Mouse (Mus musculus): Measurements from ENCODE around the gene Zfp622. TPM values are rescaled to one million over a fixed set of nuclear protein-coding genes. Genes with fewer than 3 reads are reported as not detected.

Gene Zfp622
- total RNA-seq (2021), result 10 to 100 TPM; 44.5 to 45.4 TPM
- long read RNA-seq, experiment 1, transcript Zfp622-201 (6 exons, 2,802 nt), result major isoform, 29 of 32 reads
- long read RNA-seq, experiment 1, partial matches to known transcripts, result 2 of 32 reads
- long read RNA-seq, experiment 1, other reads (novel, unspliced or antisense), result 0 of 32 reads
- long read RNA-seq, experiment 2, transcript Zfp622-201 (6 exons, 2,802 nt), result major isoform, 35 of 43 reads
- long read RNA-seq, experiment 2, partial matches to known transcripts, result 6 of 43 reads
- long read RNA-seq, experiment 2, other reads (novel, unspliced or antisense), result 0 of 43 reads

DNA sequence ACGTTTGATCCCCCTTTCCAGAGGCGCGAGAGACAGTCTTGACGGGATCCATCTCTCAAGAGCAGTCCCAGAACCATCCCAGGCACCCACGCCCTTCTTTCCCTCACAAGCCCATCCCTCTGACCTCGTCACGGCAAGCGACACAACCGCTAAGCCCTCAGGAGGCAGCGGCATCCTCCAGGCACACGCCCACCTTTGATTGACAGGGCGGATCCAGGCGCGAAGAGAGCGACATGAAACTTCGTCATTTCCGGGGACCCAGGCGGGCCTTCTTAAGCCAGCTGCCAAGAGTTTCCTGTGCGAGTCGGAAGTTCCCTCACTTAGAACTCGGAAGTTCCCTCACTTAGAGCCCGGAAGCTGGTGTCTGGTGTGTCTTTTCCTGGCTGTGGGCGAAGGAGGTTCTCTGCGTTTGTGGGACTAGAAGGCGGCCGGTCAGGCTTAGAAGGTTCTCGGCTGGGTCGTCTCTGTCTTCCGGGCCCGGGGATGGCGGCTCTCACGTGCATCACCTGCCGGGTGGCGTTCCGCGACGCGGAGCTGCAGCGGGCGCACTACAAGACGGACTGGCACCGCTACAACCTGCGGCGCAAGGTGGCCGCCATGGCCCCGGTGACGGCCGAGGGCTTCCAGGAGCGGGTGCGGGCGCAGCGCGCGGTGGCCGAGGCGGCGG is at the start of gene Zfp622:
Zfp622 (plus strand) TSS at position 300 of the 667 bp plus-strand sequence.
- DNase-seq (ENCODE audit: low spot score in 2 of 2), result peak; percentile 95 to 98
- TF ChIP-seq CTCF (conservative IDR thresholded peaks at IDR 0.05), result no peak
- Histone ChIP-seq H3K4me3 (peak within 1 kb of the TSS; percentile 80), H3K27ac (peak within 1 kb of the TSS; percentile 92)

DNA sequence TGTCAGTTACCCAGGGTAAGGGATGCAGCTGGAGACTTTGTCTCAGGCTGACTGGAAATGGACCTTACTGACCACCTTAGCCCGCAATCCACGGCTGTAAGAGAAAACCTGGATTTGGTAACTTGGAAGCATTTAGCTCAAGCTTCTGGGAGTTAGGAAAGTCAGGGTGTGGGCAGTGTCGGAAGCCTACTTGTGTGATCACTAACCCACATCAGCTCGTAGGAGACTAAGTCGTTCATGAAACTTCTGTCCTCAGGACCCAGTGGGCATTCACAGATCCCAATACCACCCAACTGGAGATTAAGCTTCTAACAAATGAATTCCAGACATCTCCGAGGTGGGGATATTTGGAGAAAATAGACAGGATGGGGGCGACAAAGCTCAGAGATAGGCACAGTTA is 49.8 kb upstream of the Zfp622 start:
- no peak for DNase-seq (ENCODE audit: low spot score in 2 of 2)
- TF ChIP-seq CTCF (conservative IDR thresholded peaks at IDR 0.05), result no peak

DNA sequence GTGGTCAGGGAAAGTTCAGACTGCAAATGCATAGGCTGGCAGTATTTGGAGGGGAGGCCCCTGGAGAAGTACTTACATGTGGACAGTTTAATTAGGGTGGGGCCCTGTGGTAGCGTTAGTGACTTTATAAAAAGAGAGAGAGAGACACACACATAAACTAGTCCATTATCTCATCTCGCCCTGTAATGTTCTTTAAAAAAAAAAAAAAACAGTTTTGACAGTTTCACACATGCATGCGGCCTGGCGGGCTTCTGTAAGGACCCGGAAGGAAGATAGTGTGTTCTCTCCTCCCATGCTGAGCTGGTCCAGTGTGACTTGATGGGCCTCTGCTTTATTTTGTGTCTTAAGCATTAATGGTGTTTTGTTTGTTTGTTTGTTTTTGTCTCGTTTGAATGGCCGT is 45.7 kb upstream of the Zfp622 start:
- Histone ChIP-seq H3K27ac (no peak overlapping the region), H3K4me3 (no peak overlapping the region)
- DNase-seq (ENCODE audit: low spot score in 2 of 2), result no peak
- no peak for TF ChIP-seq CTCF (conservative IDR thresholded peaks at IDR 0.05)

More for the DNA sequence above, 49.8 kb upstream of the Zfp622 start:
- Histone ChIP-seq H3K27ac (no peak overlapping the region), H3K4me3 (no peak overlapping the region)

DNA sequence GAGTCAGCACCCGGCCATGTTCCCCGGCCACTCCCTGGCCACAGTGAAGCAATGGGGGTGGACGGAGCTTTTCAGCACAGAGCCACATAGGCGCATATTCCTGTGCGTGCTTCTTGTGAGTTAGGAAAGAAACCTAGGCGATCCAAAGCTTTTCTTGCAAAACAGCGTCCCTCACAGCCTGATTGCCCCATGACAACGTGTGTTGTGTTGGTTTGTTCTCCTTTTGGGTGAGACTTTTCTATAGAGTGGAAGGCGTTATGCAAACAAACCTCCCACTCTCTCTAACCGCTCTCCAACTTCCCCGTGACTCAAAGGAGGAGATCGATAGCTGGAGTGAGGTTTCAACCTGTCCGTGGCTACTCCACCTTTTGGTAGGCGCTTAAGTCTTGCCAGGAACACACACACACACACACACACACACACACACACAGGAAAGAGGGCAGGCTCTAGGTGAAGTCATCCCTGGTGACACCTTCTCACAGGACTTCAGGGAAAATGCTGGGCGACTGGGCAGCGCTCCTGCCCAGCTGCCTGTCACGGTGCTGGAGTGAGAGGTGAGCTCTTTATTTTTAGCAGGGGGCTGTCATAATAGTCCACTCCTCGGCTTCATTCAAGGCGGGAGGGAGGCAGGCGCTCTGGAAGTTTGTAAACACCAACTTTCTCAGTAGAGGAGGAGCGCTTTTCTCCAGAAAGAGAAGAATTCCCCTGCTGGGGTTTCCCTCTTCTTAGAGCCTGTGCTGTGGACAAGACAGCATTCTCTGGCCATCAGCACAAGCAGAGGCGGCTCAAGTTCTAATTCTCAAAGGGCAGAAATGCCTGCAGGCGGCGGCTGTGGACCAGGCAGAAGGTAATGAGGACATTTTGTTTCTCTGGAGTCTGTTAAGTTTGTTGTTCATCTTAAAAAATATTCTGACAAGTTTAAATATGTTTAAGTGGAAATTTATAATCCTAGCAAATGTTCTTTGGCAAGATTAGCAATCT is 43.5 kb upstream of the Zfp622 start:
- DNase-seq (ENCODE audit: low spot score in 2 of 2), result no peak
- TF ChIP-seq CTCF (conservative IDR thresholded peaks at IDR 0.05), result no peak
- Histone ChIP-seq H3K27ac (no peak overlapping the region), H3K4me3 (no peak overlapping the region)

DNA sequence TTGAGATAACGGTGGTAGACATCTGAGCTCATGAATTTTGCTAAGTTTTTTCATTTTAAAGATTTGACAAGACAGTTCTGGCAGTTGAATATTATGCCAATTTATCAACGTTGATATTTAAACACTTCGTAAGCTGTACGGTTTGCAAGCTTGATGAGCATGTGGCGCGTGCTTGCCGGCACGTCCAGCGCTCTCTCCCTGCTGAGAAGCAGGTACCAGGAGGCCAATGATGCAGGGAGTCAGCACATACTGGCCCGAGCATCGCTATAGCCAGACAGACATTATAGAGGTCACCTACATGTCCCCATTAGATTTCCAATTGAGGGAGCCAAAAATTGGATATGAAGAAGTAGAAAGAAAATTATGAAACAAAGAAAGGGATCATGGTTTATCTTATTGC is 42.7 kb upstream of the Zfp622 start:
- TF ChIP-seq CTCF (conservative IDR thresholded peaks at IDR 0.05), result no peak

DNA sequence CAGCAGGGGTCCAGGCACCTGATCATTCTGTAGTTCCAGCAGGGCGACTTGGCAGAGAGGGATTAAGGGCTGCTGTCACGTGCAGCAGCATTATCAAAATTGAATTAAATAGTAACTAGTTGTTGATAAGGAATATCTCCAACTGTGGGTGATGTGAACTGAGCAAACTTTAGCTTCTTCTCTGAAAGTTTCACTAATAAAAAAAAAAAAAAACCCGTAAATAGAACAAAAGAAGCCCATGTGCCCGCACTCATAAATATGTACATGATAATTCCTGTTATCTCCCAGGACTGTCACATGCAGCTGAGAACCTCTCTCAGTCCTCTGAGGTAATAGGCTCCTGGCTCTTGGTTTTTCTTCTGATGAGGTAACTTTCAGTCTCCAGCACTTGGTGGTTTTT is 41.8 kb upstream of the Zfp622 start:
- no peak overlapping the region for H3K4me3 ChIP-seq
- no peak for TF ChIP-seq CTCF (conservative IDR thresholded peaks at IDR 0.05)
- no peak overlapping the region for H3K27ac ChIP-seq
- DNase-seq (ENCODE audit: low spot score in 2 of 2), result no peak

More for the DNA sequence above, 42.7 kb upstream of the Zfp622 start:
- DNase-seq (ENCODE audit: low spot score in 2 of 2), result no peak
- no peak overlapping the region for H3K27ac ChIP-seq
- no peak overlapping the region for H3K4me3 ChIP-seq

DNA sequence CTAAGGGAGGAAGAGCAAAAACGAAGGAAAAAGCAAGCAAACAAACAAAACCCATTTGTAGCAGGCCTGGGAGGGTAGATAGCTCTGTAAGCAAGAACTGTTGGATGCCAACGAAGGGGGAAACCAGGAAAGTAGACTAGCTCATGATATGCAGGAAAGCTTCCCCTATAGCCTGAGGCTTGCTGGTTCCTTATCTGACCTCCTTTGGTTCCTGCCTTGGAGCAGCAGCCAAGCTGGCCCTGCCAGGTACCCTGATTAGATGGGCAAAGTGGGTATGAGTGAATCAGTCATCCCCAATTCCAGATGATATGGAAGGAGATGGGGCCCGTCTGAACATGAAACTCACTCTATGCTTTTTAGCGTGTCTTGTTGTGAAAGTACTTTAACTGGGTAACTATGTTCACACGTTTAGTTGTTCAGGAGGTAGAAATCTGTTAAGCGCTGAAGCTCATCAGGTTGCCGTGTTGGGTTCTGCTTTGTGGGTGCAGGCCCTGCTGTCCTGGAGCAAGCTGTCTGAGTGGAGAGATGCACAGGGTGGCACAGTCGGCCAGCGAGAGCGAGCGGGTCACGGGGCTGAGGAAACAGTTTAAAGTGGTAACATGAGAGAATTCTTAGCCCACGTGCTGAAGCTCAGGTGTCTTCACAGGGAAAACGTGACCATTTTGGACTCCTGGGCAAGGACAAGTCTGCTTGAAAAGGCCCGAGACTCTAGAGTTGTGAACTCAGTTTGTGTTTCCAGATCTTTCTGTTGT is 40.6 kb upstream of the Zfp622 start:
- Histone ChIP-seq H3K27ac (no peak overlapping the region), H3K4me3 (no peak overlapping the region)
- DNase-seq (ENCODE audit: low spot score in 2 of 2), result no peak
- no peak for TF ChIP-seq CTCF (conservative IDR thresholded peaks at IDR 0.05)

DNA sequence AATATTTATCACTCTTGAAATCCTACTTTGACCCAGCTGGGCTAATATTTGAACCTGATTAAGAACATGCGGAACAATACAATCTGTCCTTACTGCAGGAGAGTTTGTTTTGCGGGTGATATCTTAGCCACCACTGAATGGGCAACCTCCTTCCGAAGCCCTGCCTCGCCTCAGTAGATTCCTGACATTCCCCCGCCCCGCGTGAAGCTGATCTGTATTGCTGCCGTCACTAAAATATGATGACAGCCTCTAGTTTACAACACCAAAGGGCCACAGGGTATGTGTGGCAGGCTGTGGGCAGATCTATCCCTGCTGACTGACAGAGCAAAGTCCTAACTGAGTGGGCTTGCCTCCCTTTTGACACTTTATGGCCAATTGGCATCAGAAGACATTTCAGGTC is 38.9 kb upstream of the Zfp622 start:
- Histone ChIP-seq H3K4me3 (no peak overlapping the region), H3K27ac (no peak overlapping the region)
- DNase-seq (ENCODE audit: low spot score in 2 of 2), result no peak
- TF ChIP-seq CTCF (conservative IDR thresholded peaks at IDR 0.05), result no peak

DNA sequence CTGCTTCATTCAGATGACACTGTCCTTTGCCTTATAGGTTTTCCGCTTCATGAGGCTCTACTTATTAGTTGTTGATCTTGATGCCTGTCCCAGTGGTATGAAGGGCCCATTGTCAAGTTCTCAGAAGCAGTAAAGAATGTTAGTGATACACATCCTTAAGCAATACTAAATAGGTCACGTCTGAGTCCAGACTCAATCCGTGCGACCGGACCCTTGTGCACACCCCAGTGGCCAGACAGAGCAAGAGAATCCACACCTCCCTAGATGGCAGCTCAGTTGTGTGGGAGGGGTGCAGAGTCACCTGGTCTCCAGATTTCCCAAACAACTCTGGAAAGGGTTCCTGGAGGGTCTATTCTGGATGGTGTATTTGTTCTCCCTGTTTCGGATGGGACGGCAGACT is 37.7 kb upstream of the Zfp622 start:
- TF ChIP-seq CTCF (conservative IDR thresholded peaks at IDR 0.05), result 0 out of 2 replicates have a peak, but pooled peaks have one; percentile 15
- no peak for DNase-seq (ENCODE audit: low spot score in 2 of 2)
- H3K27ac ChIP-seq, result no peak overlapping the region
- no peak overlapping the region for H3K4me3 ChIP-seq

DNA sequence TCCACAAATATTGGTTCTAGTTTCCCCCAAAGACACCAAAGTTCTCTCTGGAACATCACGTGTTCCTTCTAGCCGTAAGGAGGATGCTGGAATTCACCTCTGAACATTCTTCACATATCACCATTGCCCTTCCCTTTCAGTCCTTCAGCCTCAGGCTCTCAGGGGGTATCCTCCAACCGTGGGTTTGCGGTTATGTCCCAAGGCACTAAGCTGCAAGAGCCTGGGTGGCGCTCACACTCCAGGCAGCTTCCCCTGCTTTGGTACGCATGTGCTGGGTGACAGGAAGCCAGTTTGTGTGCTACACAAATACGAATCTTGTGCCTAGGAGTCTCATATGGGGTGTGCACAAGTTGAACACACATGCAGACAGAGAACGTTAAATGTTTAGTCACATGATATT is 36.8 kb upstream of the Zfp622 start:
- DNase-seq (ENCODE audit: low spot score in 2 of 2), result no peak
- TF ChIP-seq CTCF (conservative IDR thresholded peaks at IDR 0.05), result no peak
- Histone ChIP-seq H3K27ac (no peak overlapping the region), H3K4me3 (no peak overlapping the region)

DNA sequence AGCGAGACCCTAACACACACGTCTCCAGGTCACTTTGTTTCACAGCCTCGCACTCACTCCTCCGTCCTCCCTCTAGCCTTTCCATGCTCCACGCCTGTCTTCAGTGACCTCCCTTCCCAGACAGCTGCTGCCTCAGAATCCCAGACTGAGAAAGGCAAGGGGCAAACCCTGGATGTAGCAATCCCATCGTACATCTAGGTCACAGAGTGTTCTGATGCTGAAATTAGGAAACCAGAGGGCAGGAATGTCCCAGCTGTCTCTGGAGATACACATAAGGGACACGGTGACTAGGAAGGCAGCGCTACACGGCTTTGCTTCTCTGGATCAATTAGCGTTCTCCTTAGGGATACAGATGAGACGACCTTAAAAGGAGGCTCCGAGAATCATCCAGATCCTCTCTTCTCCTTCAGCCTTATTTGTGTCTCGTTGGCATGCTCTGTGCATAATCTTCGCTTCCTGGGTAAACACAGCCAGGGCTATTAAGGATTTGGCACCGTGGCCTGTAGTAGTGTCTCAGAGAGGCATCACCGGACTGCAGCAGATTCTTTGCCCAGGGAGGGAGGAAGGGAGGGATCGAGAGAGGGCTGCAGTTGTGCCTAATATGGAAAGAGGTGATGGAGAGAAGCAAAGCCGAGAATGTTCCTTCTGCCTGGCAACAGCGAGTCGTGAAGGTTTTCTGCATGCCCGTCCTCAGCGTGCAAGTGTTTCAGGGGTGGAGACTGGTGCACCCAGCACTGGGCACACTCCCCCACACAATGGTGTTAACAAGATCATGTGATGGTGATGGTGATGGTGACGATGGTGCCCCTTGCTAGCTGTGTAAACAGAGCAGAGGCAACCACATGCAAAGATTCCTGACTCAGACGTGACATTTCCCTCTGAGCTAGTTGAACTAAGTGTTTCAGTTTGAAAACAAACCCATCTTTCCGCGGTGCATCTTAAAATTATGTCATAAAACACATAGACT is 35.6 kb upstream of the Zfp622 start:
- peak overlapping the region; percentile 14; the same call in 1 of the 2 replicates for H3K27ac ChIP-seq
- DNase-seq (ENCODE audit: low spot score in 2 of 2), result no peak
- H3K4me3 ChIP-seq, result no peak overlapping the region
- no peak for TF ChIP-seq CTCF (conservative IDR thresholded peaks at IDR 0.05)
